Mouse (Mus musculus) monocyte, adult 5-6 weeks (primary cell): ENCODE measurements around the gene Stx4a. TPM values are rescaled to one million over a fixed set of nuclear protein-coding genes. Genes with fewer than 3 reads are reported as not detected.
"Not testable (repeated sequence)": the region's sequence is repeated elsewhere in the genome, so short reads cannot be mapped to it uniquely, and the experiment has no call there.

Experiments used
- ATAC-seq: fragments of 153-309, 156-312 bp; replicated peaks from 2 replicates; pipeline ENCODE4 v1.8.0; 2017; ENCODE audit warnings: mild to moderate bottlenecking; ENCODE audit not compliant: low TSS enrichment, insufficient number of reproducible peaks, severe bottlenecking, poor library complexity, low FRiP score
- total RNA-seq: library from RNA; stranded (forward); fragments of 200-1000, 200-491, 200-594 nt; gene quantifications from 3 replicates; pipeline ENCODE4 v1.2.3, GENCODE M21; 2017

Stx4a gene
- total RNA-seq, 1 experiment from 2014 or later, result 120 TPM

DNA sequence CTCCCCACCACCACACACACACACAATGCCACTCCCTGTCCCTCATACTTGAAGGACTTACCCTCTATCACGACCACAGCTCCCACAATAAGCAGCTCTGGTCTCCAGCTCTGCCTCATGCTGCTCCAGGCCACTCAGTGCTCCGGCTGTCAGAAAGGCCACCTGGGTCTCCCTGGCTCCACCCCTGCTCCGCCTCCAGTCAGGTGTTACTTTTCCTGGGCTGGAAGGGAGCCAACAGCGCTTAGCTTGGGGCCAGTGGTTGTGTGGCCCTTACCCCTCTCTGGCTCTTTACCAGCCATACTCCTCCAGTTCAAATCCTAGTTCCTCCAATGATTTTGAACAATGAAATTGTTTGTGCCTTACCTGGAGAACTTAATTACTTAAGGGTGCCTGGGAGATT lies 66.7 kb downstream of the Stx4a start, which contains the start of gene Prss53:
Prss53 (minus strand) TSS at position 173 of the 400 bp plus-strand sequence.
- no peak for ATAC-seq

DNA sequence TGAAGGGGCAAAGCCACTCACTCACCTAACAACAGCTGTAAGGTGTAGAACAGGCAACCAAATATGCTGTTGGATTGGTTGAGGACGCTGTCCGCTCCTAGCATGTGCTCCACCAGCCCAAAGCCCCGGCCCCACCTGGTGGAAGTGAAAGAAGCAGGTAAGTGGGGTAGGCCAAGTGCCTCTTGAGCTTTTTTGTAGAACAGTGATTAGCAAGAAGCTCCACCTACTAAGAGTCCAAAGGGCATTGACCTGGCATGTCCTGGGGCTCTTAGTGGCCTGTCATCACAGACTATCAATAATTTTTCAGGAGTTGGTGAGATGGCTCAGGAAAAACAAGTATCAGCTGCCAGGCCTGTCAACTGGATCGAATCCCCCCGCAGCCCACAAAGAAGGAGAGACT lies 70.4 kb downstream of the Stx4a start:
- no peak for ATAC-seq

DNA sequence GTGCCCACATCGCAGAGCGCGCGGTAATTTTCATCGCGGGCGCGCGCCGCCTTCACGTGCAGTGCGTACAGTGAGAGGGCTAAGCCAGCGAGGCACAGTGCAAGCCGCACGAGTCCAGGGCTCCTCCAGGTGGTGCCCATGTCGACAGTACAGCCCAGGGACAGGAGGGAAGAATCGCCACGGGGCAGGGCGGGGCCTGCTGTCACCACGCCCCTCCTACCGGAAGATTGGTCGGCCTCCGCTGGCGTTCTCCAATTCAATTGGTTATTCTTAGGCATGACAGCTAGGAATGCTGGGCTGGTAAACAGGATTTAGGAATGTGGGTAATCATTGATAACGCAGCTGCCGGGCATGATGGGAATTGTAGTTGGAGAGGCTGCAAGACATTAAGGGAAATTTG lies 71.3 kb downstream of the Stx4a start, which contains the start of the genes Gm21974 and Vkorc1:
Gm21974 (minus strand) TSS at position 13 of the 400 bp plus-strand sequence.
Vkorc1 (minus strand) TSS at position 176 of the 400 bp plus-strand sequence.
- peak; percentile 92 for ATAC-seq

DNA sequence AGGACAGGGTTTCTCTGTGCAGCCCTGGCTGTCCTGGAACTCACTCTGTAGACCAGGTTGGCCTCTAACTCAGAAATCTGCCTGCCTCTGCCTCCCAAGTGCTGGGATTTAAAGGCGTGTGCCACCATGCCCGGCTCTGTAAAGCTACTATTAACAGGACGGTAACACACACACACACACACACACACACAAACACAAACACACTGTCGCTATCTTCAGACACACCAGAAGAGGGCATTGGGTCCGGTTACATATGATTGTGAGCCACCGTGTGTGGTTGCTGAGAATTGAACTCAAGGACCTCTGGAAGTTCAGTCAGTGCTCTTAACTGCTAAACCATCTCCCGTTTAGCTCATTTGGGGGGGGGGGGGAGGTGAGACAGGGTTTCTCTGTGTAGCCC lies 71.8 kb downstream of the Stx4a start:
- not testable (repeated sequence) for ATAC-seq

DNA sequence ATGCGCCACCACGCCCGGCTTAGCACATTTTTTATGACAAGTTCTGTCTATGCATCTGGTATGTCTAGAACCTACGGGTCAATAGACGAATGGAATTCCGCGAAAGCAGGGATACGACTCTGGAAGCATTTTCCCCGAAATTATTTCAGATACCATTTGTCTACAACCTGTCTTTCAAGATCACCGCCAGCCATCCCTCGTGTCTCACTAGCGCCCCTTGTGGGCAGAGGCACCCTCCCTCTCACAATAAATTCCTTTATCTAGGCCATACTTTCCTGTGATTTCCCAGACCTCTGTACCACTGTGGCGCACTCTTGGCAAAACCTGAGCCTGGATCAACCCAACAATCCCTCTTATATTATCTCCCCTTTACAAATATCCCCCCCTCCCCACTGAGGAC lies 72.3 kb downstream of the Stx4a start:
- ATAC-seq, result 0 out of 2 replicates have a peak, but pooled peaks have one; percentile 30

DNA sequence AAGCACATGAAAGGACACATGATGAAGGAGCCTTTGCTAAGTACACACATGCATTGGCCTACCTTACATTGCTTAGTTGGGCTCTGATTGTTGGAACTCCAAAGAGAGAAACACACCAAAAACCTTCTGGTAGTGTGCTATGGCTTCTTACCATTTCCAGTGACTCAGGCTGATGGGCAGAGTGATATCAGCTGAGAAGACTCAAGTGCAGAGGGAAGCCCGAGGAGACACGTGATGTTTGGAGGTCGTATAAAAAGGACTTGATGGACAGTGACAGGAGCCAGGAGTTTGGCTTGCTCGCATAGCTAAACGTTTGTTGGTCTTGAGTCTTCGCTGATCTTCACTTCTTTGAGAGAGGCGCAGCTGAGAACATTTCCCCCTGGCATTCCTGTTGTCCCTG lies 73.4 kb downstream of the Stx4a start:
- ATAC-seq, result no peak

DNA sequence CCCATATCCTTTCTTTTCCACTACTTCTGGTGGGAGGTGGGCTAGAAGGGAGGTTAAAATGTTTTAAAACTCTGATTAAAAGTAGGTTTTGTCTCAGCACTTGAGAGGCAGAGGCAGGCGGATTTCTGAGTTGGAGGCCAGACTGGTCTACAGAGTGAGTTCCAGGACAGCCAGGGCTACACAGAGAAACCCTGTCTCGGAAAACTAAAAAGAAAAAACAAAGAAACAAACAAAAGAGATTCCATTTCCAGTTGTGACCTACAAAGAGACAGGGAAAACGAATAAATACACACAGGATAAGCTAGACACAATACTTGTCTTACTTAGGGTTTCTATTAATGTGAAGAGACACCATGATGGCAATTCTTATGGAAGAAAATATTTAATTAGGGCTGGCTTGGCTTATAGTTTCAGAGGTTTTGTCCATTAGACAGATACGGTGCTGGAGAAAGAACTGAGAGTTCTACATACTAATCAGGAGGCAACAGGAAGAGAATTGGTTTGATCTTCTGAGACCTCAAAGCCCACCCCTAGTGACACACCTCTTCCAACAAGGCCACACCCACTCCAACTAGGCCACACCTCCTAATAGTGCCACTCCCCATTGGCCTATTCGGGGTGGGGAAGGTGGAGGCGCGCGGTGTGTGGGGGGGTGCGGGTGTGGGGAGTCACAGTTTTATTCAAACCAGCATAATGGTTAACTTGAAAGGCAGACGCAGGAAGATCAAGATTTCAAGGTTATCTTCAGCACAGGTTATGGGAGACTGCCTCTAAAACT lies 74.3 kb downstream of the Stx4a start:
- ATAC-seq, result no peak

Other genes with a start within 250 kb of the Stx4a start
- 1.1 to 2.8 TPM (median 2.6 TPM) in 3 replicates for gene Ccdc189, start 235.7 kb upstream of the Stx4a start, total RNA-seq
- gene Rnf40, start 235.5 kb upstream of the Stx4a start, total RNA-seq, result 67.4 to 77.5 TPM (median 69.4 TPM) in 3 replicates
- gene Zfp629, start 208.5 kb upstream of the Stx4a start, total RNA-seq, result 1.7 to 7.4 TPM (median 2.3 TPM) in 3 replicates
- 22.5 to 27.9 TPM (median 23.5 TPM) in 3 replicates for gene Bcl7c, start 115.4 kb upstream of the Stx4a start, total RNA-seq
- not detected in 3 replicates for gene Ctf1, start 111.6 kb upstream of the Stx4a start, total RNA-seq
- 0.64 to 0.76 TPM in 2 of 3 replicates, not detected in the other for gene Ctf2, start 92.1 kb upstream of the Stx4a start, total RNA-seq
- gene Fbxl19, start 79.8 kb upstream of the Stx4a start, total RNA-seq, result 2.1 to 8.5 TPM (median 3.1 TPM) in 3 replicates
- 31.9 to 44.5 TPM (median 35.2 TPM) in 3 replicates for gene Orai3, start 54.5 kb upstream of the Stx4a start, total RNA-seq
- 5.2 to 14.9 TPM (median 7.7 TPM) in 3 replicates for gene Setd1a, start 47.6 kb upstream of the Stx4a start, total RNA-seq
- 0.87 to 3.2 TPM (median 2.2 TPM) in 3 replicates for gene Gm49388, start 38.7 kb upstream of the Stx4a start, total RNA-seq
- gene Hsd3b7, start 23.7 kb upstream of the Stx4a start, total RNA-seq, result 8.6 to 11.1 TPM (median 9.4 TPM) in 3 replicates
- gene Stx1b, start 255 bp downstream of the Stx4a start, total RNA-seq, result 0.11 TPM in 1 of 3 replicates, not detected in the others
- gene Zfp646, start 51.9 kb downstream of the Stx4a start, total RNA-seq, result 49.9 to 74.6 TPM (median 50.8 TPM) in 3 replicates
- gene Zfp668, start 52.5 kb downstream of the Stx4a start, total RNA-seq, result 1.6 to 7.1 TPM (median 6.4 TPM) in 3 replicates
- gene Prss53, start 66.7 kb downstream of the Stx4a start, total RNA-seq, result 0.75 TPM in 1 of 3 replicates, not detected in the others
- gene Gm21974, start 71.2 kb downstream of the Stx4a start, total RNA-seq, result not detected in 3 replicates
- 1.4 to 3.6 TPM (median 2.3 TPM) in 3 replicates for gene Vkorc1, start 71.3 kb downstream of the Stx4a start, total RNA-seq
- gene Bckdk, start 79.8 kb downstream of the Stx4a start, total RNA-seq, result 10.0 to 27.5 TPM (median 12.5 TPM) in 3 replicates
- gene Kat8, start 88.2 kb downstream of the Stx4a start, total RNA-seq, result 48.9 to 58.0 TPM (median 55.2 TPM) in 3 replicates
- gene Prss8, start 105.8 kb downstream of the Stx4a start, total RNA-seq, result not detected in 3 replicates
- gene Prss36, start 122.4 kb downstream of the Stx4a start, total RNA-seq, result 1.1 TPM in 2 of 3 replicates, not detected in the other
- 85.2 to 172 TPM (median 110 TPM) in 3 replicates for gene Fus, start 143.2 kb downstream of the Stx4a start, total RNA-seq
- 65.7 to 90.8 TPM (median 79.5 TPM) in 3 replicates for gene Pycard, start 169.6 kb downstream of the Stx4a start, total RNA-seq
- gene Trim72, start 179.7 kb downstream of the Stx4a start, total RNA-seq, result 0.68 TPM in 1 of 3 replicates, not detected in the others
- gene Itgam, start 238.3 kb downstream of the Stx4a start, total RNA-seq, result 419 to 520 TPM (median 447 TPM) in 3 replicates
- gene Gm49368, start 238.4 kb downstream of the Stx4a start, total RNA-seq, result 33.7 to 34.7 TPM in 2 of 3 replicates, not detected in the other